Mouse (Mus musculus): ENCODE results near the gene Nox1. TPM values are rescaled to one million over a fixed set of nuclear protein-coding genes. Genes with fewer than 3 reads are reported as not detected.

The Nox1 gene
- total and polyA plus RNA-seq, 3 experiments: 0.27 to 0.60 TPM; not detected in 1

- TF ChIP-seq TBP (IDR thresholded peaks at IDR 0.05; ENCODE audit: low read depth, low read length) (peak; percentile 83), USF1 (IDR thresholded peaks at IDR 0.05; ENCODE audit: low read depth, low read length) (no peak), POLR2AphosphoS5 (IDR thresholded peaks at IDR 0.05; ENCODE audit: borderline replicate concordance, low read depth, low read length) (peak; percentile 71; the same call in 1 of the 2 replicates), NRF1 (IDR thresholded peaks at IDR 0.05; ENCODE audit: insufficient read depth, low read depth, low read length, poor library complexity, severe bottlenecking) (peak; percentile 44; the same call in 1 of the 2 replicates), ZMIZ1 (IDR thresholded peaks at IDR 0.05; ENCODE audit: low read depth, low read length) (peak; percentile 73), ZC3H11A (IDR thresholded peaks at IDR 0.05; ENCODE audit: low read depth, low read length) (0 out of 2 replicates have a peak, but pooled peaks have one; percentile 4), MXI1 (IDR thresholded peaks at IDR 0.05; ENCODE audit: low read depth, low read length) (peak; percentile 76), ETS1 (IDR thresholded peaks at IDR 0.05; ENCODE audit: low read depth, low read length) (peak; percentile 18; the same call in 1 of the 2 replicates), MAFK (IDR thresholded peaks at IDR 0.05; ENCODE audit: borderline replicate concordance, low read depth, low read length) (no peak), JUND (IDR thresholded peaks at IDR 0.05; ENCODE audit: low read depth, low read length) (no peak)
Measured at GRCm38 (mm10) chrX:134058987-134059712, 162.6 kb downstream of the Nox1 start, which contains the start of gene Cstf2 (continued).

DNA sequence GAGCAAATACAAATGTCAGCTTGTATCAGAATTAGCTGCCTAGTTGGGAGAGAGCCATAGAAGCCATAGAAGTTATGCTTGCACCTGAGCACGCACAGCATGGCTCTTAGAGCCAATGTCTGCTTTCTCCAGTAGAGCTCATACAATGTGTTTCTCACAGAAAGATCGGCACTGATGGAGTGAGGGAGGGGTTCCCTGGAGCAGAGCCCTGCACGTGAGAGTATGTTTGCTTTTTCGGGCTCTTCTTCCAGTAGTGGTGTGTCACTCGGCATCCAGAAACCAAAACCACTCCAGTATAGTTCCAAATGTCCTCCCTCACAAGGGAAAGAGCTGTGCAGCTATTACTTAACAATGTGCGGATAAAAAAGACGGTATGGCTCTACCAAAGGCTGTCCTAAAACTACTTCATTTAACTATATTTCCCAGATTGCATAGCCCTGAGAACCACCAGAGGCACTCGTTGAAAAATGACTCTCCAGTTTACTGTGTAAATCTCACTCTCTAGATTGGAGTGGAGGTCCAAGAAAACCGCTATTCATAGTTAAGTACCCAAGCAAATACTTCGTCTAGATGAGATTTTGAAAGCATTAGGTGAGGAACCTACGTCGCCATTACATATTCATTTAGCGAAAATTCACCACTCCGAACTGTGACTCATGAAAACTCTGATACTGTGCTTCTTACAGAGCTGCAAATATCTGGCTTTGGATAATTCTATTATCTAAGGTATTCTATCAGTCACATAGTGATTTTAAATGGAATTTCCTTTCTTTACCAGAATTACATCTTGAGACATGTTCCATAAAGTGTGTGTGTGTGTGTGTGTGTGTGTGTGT lies 163.5 kb downstream of the Nox1 start:
- peaks cover 19% of the 10 kb centered on the region for H3K79me2 ChIP-seq (ENCODE audit: control insufficient read depth, insufficient read depth, low read length, poor library complexity)
- H3K27me3 ChIP-seq (ENCODE audit: control insufficient read depth in 1 of 2, insufficient read depth in 2 of 2, low read length in 2 of 2): no peaks in the 10 kb centered on the region; a peak in 1 of 4 replicates
- peaks cover 16 to 26% of the 10 kb centered on the region in 2 experiments for H3K36me3 ChIP-seq (ENCODE audit: control insufficient read depth in 1 of 2, insufficient read depth in 2 of 2, low read length in 2 of 2)
- peak overlapping the region; percentile 68 to 82 for H3K4me3 ChIP-seq (ENCODE audit: control insufficient read depth in 1 of 2, insufficient read depth in 1 of 2, low read depth in 2 of 2, low read length in 2 of 2)
- peak; percentile 79 for DNase-seq (ENCODE audit: low read depth, low spot score)
- H3K27ac ChIP-seq (ENCODE audit: control insufficient read depth, low read depth, low read length): peak overlapping the region; percentile 66
- H3K4me1 ChIP-seq (ENCODE audit: control insufficient read depth in 1 of 2, insufficient read depth in 2 of 2, low read length in 2 of 2): peaks cover 3 to 13% of the 10 kb centered on the region in 2 experiments
- no peaks in the 10 kb centered on the region for H3K9me3 ChIP-seq (replicated peaks; ENCODE audit: insufficient read depth, low read length)
- H3K9ac ChIP-seq (ENCODE audit: control insufficient read depth, low read depth, low read length, poor library complexity, severe bottlenecking): peak overlapping the region; percentile 69
- no peak for TF ChIP-seq ZC3H11A (IDR thresholded peaks at IDR 0.05; ENCODE audit: low read depth, low read length)
- TF ChIP-seq MEF2A (IDR thresholded peaks at IDR 0.05; ENCODE audit: extremely low read depth, insufficient replicate concordance, low read depth, low read length, poor library complexity, severe bottlenecking): no peak
- no peak for TF ChIP-seq UBTF (IDR thresholded peaks at IDR 0.05; ENCODE audit: borderline replicate concordance, insufficient read depth, low read depth, low read length)
- TF ChIP-seq USF1 (IDR thresholded peaks at IDR 0.05; ENCODE audit: low read depth, low read length): no peak
- no peak for TF ChIP-seq GABPA (IDR thresholded peaks at IDR 0.05; ENCODE audit: low read depth, low read length)
- TF ChIP-seq POLR2AphosphoS2 (IDR thresholded peaks at IDR 0.05; ENCODE audit: low read length): no peak
- no peak; the same call in none of the 2 replicates for TF ChIP-seq ETS1 (IDR thresholded peaks at IDR 0.05; ENCODE audit: low read depth, low read length)
- no peak for TF ChIP-seq USF2 (IDR thresholded peaks at IDR 0.05; ENCODE audit: borderline replicate concordance in 1 of 2, insufficient read depth in 1 of 2, low read depth in 1 of 2, low read length in 2 of 2)
- TF ChIP-seq POLR2AphosphoS5 (IDR thresholded peaks at IDR 0.05; ENCODE audit: borderline replicate concordance, low read depth, low read length): no peak
- TF ChIP-seq TAL1 (IDR thresholded peaks at IDR 0.05; ENCODE audit: low read length): no peak
- TF ChIP-seq HCFC1 (IDR thresholded peaks at IDR 0.05; ENCODE audit: low read depth, low read length): no peak
- peak in 2 of 3 experiments; percentile 1 to 3; a peak in 2 of 6 replicates for TF ChIP-seq CTCF (IDR thresholded peaks at IDR 0.05 in 2 of 3, conservative IDR thresholded peaks at IDR 0.05 in 1 of 3; ENCODE audit: control insufficient read depth in 1 of 3, insufficient read depth in 1 of 3, low read depth in 2 of 3, low read length in 3 of 3, poor library complexity in 1 of 3, severe bottlenecking in 1 of 3)
- no peak for TF ChIP-seq CHD2 (IDR thresholded peaks at IDR 0.05; ENCODE audit: low read length)
- TF ChIP-seq MAFK (IDR thresholded peaks at IDR 0.05; ENCODE audit: borderline replicate concordance, low read depth, low read length): no peak
- TF ChIP-seq ZMIZ1 (IDR thresholded peaks at IDR 0.05; ENCODE audit: low read depth, low read length): 0 out of 2 replicates have a peak, but pooled peaks have one; percentile 38
- peak in 1 of 2 experiments; percentile 21; a peak in 3 of 4 replicates for TF ChIP-seq EP300 (IDR thresholded peaks at IDR 0.05; ENCODE audit: low read depth in 1 of 2, low read length in 2 of 2)
- TF ChIP-seq ELF1 (IDR thresholded peaks at IDR 0.05; ENCODE audit: low read depth, low read length): no peak
- TF ChIP-seq MAX (IDR thresholded peaks at IDR 0.05; ENCODE audit: low read length): peak; percentile 54
- peak; percentile 95 for TF ChIP-seq BHLHE40 (IDR thresholded peaks at IDR 0.05; ENCODE audit: borderline replicate concordance, low read depth, low read length)
- TF ChIP-seq TBP (IDR thresholded peaks at IDR 0.05; ENCODE audit: low read depth, low read length): peak; percentile 83
- TF ChIP-seq MYB (IDR thresholded peaks at IDR 0.05; ENCODE audit: low read depth, low read length): no peak
- TF ChIP-seq JUND (IDR thresholded peaks at IDR 0.05; ENCODE audit: low read depth, low read length): peak; percentile 52; the same call in 1 of the 2 replicates
- no peak for TF ChIP-seq GATA1 (IDR thresholded peaks at IDR 0.05; ENCODE audit: low read depth, low read length)
- TF ChIP-seq ZNF384 (IDR thresholded peaks at IDR 0.05; ENCODE audit: low read depth, low read length): no peak
- peak; percentile 95 for TF ChIP-seq CHD1 (IDR thresholded peaks at IDR 0.05; ENCODE audit: low read depth, low read length)
- peak; percentile 57 for TF ChIP-seq SIN3A (IDR thresholded peaks at IDR 0.05; ENCODE audit: low read length)
